Mouse (Mus musculus) adrenal gland, adult 2 months (tissue): Measurements from ENCODE around the gene Ptpdc1. TPM values are rescaled to one million over a fixed set of nuclear protein-coding genes. Genes with fewer than 3 reads are reported as not detected.
A peak's percentile ranks its signal among the peaks of the same experiment; 100 is the strongest.

Experiments used
- DNase-seq: peaks from one replicate; pipeline ENCODE4 v3.0.0; 2021
- polyA plus RNA-seq: library from polyadenylated mRNA; depleted of rRNA; stranded (reverse); fragments of >200 nt; gene quantifications from 2 replicates; pipeline ENCODE4 v1.2.3, GENCODE M21; 2012
- total RNA-seq, 2 experiments: library from RNA; stranded (reverse); gene quantifications; 2 replicates each; pipeline ENCODE4 v1.2.3; 2021

The Ptpdc1 gene
- total and polyA plus RNA-seq, 3 experiments: 1.3 to 9.8 (median 4.6) TPM

DNA sequence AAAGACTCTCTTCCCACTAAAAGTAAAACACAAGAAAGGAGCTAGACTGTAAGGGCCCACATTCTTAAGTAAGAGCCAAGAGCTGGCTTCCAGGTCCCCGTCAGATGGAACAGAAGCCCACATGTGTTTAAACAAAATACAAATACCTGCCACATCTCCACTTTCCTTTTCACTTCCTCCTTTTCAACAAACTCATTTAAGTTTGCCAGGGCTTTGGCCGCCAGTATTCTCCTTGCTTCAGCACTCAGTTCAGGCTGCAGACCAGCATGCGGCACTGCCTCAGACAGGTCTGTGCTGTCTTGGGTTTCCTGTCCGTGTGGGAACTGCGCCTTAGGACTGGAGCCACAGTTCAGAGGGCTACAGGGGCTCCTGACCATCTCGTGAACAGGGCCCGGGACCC, 39.7 kb downstream of the Ptpdc1 start:
- DNase-seq: no peak

DNA sequence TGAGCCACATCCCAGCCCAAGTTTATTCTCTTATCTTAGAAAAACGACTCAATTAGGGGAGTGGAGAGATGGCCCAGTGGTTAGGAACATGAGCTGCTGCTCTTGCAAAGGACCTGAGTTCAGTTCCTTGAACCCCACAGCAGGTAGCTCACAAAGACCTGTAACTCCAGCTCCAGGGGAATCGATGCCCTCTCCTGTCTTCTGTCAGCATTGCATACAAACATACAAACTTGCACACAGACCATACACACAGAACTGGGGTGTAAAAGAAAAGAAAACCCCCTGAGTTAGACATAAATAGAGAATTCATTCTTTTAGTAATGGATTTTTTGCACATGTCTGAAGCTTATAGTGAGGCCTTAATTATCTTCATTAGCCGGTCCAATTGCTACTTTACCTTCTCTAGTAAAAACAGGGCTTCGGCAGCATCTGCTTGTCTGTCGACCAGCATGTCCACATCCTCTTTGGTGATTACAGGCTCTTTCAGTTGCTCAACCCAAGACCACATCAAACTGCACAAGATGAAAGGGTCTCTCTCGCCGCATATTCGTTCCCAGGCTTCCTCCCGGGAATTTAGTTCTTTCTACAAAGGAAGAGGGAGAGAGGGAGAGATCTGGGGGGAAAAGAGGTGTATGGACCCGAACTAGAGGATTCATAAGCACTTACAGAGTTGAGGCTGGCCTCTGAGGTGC, 42.6 kb downstream of the Ptpdc1 start:
- DNase-seq: no peak

DNA sequence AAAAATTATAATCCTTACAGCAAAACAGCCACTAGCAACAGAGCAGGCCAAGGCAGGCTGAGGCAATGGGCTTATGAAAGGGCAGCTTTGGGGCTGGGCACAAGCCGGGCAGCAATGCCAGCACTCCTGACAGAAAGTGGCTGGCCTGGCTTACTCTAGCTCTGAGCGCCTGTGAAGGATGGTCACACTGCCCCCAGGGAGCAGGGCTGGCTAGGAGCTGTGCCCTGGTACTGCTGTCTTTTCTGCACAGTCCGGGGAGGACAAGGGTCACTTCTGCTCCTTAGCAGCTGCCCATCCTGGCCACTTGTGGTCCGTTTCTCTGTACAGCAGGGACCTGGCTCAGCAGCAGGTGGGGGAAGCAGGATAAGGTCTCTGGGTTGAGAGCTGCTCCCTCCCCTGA, 46.8 kb downstream of the Ptpdc1 start:
- DNase-seq: no peak

DNA sequence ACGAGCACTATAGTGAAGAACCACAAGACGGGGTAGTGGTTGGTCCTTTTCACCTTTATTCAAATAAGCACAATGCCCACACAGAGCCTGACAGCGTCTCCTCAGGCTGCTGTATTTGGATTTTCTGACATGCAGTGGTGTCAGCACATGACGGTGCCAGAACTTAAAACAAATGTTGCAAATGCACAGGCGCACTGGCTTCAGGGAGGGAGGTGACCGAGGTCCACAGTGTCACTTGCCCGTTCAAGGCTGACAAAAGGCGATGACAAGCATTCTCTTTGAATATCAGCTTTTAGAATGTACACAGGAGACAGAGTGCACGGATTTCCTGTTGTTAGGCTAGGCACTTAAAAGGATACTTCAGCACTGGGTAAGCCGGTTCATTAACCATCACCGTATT, 47.6 kb downstream of the Ptpdc1 start:
- no peak for DNase-seq

DNA sequence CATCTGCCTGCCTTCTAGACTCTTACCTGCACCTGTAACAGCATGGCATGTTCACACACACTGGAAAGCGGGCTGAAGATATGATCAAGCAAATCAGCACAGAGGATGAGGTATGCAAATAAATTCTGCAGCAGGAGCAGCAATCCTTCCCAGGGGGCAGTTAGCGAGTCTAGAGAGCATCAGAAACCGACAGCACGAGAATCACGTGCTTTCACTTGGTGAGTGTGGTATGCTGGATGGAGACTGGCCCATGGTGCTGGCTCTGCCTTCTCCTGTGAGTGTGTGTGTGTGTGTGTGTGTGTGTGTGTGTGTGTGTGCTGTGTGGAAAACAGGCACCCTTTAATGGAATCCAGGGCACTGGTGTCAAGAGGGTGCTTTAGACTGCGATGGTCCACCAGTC, 48.5 kb downstream of the Ptpdc1 start:
- DNase-seq: no peak

DNA sequence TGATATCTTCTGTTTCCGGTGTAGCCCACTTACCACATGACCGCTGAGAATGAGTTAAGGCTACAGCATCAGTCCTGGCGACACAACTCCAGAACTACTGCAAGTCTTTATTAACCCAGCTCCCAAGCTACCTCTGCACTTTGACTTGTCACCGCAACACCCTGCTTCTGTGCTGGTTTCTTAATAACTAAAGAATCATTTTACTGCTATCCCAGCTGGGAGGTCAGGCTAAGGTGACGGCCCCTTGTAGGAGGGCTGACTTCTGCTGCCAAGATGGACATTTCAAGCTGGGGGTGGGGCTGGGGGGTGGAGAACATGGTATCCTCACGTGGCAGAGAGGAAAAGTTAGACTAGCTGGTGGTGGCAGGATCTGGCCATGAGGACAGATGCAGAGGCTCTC, 50.7 kb downstream of the Ptpdc1 start:
- DNase-seq: no peak

DNA sequence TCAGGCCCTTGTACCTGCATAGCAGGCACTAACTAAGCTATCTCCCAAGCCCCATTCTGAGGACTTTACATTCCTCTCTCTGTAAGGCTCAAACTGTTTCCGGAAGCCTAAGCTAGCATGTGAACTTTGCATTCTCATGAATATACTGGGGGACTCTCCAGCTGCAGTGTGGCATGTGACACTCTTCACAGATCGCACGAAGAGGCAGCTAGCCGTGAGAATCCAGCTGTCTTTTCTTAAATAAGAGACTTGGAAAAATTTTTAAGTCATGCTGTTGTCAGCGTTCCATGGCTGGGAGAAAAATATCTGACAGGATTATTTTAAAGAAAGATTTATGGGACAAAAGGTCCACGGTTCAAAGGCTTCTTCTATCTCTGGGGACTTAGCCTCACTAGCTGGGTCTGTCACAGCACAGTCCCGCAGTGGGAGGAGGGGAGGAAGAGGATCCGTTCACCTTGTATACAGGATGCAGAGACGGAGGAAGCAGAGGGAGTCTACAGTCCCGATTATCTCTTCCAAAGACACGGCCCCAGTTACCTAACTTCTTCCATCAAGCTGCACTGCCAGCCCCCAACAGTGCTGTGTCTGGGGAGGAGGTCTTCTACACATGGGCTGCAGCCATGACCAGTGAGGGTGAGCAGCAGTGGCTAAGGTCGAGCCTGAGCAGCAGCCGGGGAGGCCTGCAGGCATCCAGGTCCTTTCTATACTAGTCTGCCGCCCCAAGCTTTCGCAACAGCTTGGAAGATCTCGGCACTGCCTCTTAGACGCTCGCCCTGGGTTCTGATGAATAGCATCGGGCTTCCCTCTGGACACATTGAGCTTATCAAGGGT, 51.7 kb downstream of the Ptpdc1 start:
- no peak for DNase-seq

DNA sequence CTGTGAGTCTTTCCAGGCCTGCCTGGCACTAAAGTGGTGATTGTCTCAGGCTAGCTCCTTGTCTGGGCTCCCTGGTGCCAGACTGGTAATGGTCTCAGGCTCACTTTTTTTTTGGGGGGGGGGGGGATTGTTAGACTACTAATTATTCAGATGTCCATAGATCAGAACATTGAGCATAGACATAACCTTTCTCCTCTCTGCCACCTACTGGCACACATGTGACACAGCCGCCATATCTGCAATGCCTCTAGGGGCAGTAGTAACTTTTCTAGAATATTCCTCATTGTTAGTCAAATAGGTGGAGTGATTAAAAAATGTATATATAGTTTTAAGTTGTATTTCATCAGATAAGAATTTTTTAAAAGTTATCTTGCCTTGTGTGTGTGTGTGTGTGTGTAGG, 53.3 kb downstream of the Ptpdc1 start:
- peak; percentile 61 for DNase-seq

DNA sequence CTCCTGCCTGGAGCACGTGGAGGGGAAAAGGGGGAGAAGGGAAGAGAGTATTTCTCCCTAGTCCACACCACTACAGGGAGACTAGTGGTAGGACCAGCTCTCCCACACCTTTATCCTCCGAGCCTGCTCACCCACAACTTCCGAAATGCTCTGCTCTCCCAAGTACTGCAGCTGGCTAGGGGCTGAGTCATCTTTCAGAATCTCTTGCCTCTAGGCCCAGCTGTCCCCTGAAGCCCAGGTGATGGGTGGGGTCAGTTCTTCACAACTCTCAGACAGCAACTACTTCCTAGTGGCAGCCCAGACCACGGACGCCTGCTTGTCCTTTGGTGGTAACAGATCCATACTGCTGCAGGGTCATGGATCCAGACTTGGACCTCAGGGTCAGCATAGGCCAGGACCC, 54.2 kb downstream of the Ptpdc1 start:
- no peak for DNase-seq

- no peak for DNase-seq
Measured at GRCm38 (mm10) chr13:48569576-48570132, 55.8 kb downstream of the Ptpdc1 start.

DNA sequence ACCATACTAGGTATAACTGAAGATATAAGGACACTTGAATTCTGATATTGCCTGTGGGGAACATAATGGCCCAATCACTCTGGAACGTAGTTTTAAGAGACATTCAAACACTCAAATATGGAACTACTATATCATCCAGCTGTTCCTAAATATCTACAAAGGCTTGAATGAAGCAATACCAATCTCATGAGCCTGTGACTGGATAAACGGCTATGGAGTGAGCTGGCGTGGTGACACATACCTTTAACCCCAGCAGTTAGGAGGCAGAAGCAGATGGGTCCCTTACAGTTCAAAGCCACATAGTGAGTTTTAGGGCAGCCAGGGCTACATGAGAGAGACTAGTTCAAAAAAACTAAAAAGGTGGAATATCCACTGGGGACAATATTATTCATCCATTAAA, 57.8 kb downstream of the Ptpdc1 start:
- no peak for DNase-seq

GRCm38 (mm10) chr13:48566116-48566935, 59.1 kb downstream of the Ptpdc1 start:
- peak; percentile 96 for DNase-seq

- no peak for DNase-seq
Measured at GRCm38 (mm10) chr13:48564881-48565600, 60.4 kb downstream of the Ptpdc1 start.

DNA sequence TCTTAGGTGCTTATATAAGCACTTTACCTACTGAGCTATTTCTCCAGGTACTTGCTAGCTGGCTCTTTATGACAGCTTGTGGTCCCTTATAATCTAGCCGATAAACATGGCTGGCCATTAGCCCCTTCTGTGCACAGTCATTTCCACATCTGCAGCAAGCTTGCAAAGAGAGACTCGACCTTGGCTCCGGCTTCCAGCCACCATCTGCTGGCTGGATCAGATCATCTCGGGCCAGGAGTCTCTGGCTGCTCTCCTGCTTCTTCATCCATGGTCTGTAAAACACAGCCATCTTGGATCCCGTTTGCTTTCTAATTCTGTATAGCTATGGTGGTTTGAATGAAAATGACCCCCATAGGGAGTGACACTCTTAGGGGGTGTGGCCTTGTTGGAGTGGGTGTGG, 63.1 kb downstream of the Ptpdc1 start:
- DNase-seq: no peak

DNA sequence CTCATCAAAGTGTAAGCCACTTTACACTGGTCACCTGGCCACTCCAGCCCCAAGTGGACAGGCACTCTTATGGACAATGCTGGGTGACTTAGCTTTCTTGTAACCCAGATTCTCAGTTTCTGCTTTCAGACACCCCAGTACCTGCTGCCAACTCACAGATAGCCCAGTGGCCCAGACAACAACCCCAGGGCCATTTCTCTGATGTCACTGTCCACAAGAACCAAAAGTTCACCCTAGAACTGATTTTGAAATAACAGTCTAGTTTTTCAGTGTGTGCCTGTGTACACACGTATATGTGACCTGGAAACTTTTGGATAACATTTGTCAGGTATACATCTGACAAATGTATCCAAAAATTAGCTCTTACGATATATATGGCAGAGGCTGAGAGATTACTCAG, 64.0 kb downstream of the Ptpdc1 start:
- no peak for DNase-seq

DNA sequence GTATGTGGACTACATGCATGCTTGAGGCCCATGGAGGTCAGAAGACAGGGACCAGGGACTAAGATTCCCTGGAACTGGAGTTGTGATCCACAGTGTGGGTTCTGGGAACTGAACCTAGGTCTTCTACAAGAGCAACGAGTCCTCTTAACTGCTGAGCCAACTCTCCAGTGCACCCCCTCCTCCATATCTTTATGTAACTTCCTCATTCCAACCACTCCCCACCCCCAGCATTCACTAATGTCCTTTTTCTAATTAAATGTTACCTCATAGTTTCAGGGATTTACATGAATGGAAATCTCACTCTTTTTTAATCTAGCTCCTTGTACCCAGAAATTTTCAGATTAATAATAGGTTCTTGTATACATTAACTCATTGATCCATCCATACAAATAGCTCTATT, 69.5 kb downstream of the Ptpdc1 start:
- DNase-seq: no peak

DNA sequence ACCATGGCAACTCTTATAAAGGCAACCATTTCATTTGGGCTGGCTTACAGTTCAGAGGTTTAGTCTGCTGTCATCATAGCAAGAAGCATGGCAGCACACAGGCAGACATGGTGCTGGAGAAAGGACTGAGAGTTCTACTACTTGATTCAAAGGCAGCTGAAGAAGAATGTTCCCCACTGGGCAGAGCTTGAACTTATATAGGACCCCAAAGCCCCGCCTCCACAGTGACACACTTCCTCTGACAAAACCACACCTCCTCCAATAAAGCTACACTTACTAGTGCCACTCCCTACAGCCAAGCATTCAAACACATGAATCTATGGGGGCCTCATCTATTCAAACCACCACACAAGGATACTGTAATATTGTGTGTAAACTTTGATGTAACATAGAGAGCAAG, 70.9 kb downstream of the Ptpdc1 start:
- DNase-seq: no peak

DNA sequence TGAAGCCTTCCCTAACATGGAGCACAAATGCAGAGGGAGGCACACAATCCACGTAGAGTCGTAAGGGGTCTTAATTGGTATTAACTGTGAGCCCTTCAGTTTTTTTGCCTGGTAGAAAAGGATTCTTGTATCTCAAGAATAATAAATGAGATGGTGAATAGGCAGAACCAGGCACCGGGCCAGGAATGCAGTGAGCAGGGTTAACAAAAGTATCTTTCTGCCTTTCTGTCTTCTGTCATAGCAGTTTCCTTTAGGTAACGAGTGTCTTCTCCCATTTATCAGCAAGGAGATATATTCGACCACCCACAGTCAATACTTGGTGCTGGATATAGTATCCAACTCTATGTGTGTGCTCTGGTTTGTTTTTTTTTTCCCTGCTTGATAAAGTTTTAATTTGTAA, 72.0 kb downstream of the Ptpdc1 start:
- DNase-seq: no peak

DNA sequence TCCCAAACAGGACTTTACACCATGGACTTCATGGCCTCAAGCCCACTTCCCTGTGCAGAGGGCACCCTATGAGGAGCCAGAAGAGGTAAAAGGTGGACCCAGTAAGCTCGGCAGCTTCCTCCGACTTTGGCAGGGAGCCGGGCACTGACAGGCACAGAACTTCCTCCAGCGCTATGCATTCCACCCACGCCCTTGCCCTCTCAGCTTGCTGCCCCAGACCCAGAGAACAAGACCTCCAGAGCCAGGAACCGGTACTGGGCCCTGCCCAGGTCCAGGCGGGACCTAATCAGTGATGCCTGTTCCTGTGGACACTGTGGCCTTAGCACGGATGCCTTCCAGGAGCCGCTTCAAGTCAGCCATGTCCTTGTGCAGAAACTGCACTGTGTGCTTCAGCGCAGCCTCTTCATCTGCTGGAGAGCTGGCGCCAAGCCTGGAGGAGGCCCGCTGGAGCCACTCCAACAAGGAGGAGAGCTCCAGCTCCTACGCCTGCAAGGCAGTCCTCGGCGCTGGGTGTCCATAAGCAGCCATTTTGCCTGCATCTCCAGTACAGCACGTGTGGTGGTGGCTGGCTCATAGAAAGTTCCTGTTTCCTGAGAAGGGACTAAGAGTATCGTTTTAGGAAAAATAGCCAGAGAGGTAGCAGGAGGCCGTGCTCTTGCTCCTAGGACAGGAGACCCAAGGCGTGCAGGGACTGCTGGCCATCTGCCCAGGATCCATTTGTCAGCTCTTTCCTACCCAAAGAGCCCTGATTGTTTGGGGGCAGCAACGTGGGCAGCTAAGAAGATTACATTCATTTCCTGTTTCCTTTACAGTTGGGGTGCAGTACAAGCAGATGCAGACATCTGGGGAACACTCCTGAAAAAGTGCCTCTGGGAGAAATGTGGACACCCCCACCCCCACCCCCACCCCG, 73.0 kb downstream of the Ptpdc1 start:
- DNase-seq: peak; percentile 95

GRCm38 (mm10) chr13:48548296-48548695, 77.2 kb downstream of the Ptpdc1 start:
- DNase-seq: peak; percentile 77

- DNase-seq: no peak
Measured at GRCm38 (mm10) chr13:48547623-48548022, 77.8 kb downstream of the Ptpdc1 start.
